Mouse (Mus musculus) stomach, postnatal 0 days (tissue): ENCODE data around the gene Il17d.

Source experiments
- CTCF ChIP-seq: IDR thresholded peaks from 2 replicates; pipeline ENCODE4 v1.5.1; 2016; ENCODE audit warnings: antibody characterized with exemption, low read depth, mild to moderate bottlenecking, moderate library complexity
- EP300 ChIP-seq: optimal IDR thresholded peaks from 2 replicates; pipeline ENCODE3; 2016; ENCODE audit warnings: antibody characterized with exemption

- TF ChIP-seq CTCF (no peak), EP300 (no peak)
These were observed 22.5 kb downstream of the Il17d start for GRCm38 (mm10) chr14:57547062-57547461.
